Mouse (Mus musculus) limb, embryonic 10.5 days (tissue): ENCODE results near the gene Mettl24. TPM values are rescaled to one million over a fixed set of nuclear protein-coding genes. Genes with fewer than 3 reads are reported as not detected.
"Not testable (repeated sequence)": the region's sequence is repeated elsewhere in the genome, so short reads cannot be mapped to it uniquely, and the experiment has no call there.

Experiments
- DNase-seq: peaks from one replicate; pipeline ENCODE4 v3.0.0-alpha.2; 2017; ENCODE audit warnings: low spot score
- H3K27ac ChIP-seq: fragments of 300-500 bp; sonication (generic); 2 replicates; pipeline ENCODE4 v1.5.1; 2016; ENCODE audit warnings: mild to moderate bottlenecking
- H3K27me3 ChIP-seq: fragments of 300-500 bp; sonication (generic); 2 replicates; pipeline ENCODE4 v1.6.1; 2016; ENCODE audit warnings: low read depth, mild to moderate bottlenecking; ENCODE audit not compliant: poor library complexity, severe bottlenecking
- H3K36me3 ChIP-seq: fragments of 300-500 bp; sonication (generic); 2 replicates; pipeline ENCODE4 v1.6.1; 2016; ENCODE audit warnings: mild to moderate bottlenecking, moderate library complexity
- H3K4me1 ChIP-seq: fragments of 300-500 bp; sonication (generic); 2 replicates; pipeline ENCODE4 v1.6.1; 2016
- H3K4me3 ChIP-seq: fragments of 300-500 bp; sonication (generic); 2 replicates; pipeline ENCODE4 v1.5.1; 2016; ENCODE audit warnings: mild to moderate bottlenecking, moderate library complexity
- H3K9me3 ChIP-seq: fragments of 300-500 bp; sonication (generic); replicated peaks from 2 replicates; pipeline ENCODE4 v1.6.1; 2016; ENCODE audit warnings: mild to moderate bottlenecking
- WGBS: fragments of 180-500 bp; shearing (Covaris S2); methylation state at CpG from one replicate; pipeline ENCODE4 v1.1.7; 2016; 5-methylcytosine and 5-hydroxymethylcytosine counted together
- polyA plus RNA-seq: library from polyadenylated mRNA; unstranded; fragments of >200 nt; fragmentation: Nextera tagmentation; extraction: Ambion mirVana; gene quantifications from 2 replicates; pipeline ENCODE4 v1.2.1, GENCODE M21; 2016

Gene Mettl24
- polyA plus RNA-seq, 1 experiment from 2014 or later: 1.6 TPM

GRCm38 (mm10) chr10:40759391-40760194, 76.5 kb downstream of the Mettl24 start:
- H3K4me3 ChIP-seq, H3K36me3 ChIP-seq, H3K9me3 ChIP-seq, DNase-seq, H3K27me3 ChIP-seq: not testable (repeated sequence)
- 97% methylated on average over 22 of the region's 23 CpGs for WGBS
- peaks cover 36% of the 10 kb centered on the region for H3K4me1 ChIP-seq
- peak overlapping the region; percentile 14; the same call in 1 of the 2 replicates for H3K27ac ChIP-seq

GRCm38 (mm10) chr10:40760195-40761009, 77.3 kb downstream of the Mettl24 start:
- Histone ChIP-seq H3K4me1 (peaks cover 36% of the 10 kb centered on the region), H3K9me3 (no peaks in the 10 kb centered on the region), H3K4me3 (no peak overlapping the region), H3K36me3 (no peaks in the 10 kb centered on the region), H3K27me3 (no peaks in the 10 kb centered on the region), H3K27ac (no peak overlapping the region)
- no peak for DNase-seq
- WGBS: 93% methylated on average over 9 of the region's 9 CpGs

- 84% methylated on average over 9 of the region's 9 CpGs for whole genome bisulfite sequencing
- peak overlapping the region; percentile 83 for H3K27ac ChIP-seq
- no peaks in the 10 kb centered on the region for H3K36me3 ChIP-seq
Measured at GRCm38 (mm10) chr10:40761010-40761752, 78.1 kb downstream of the Mettl24 start.

GRCm38 (mm10) chr10:40762624-40763023, 79.5 kb downstream of the Mettl24 start:
- H3K36me3 ChIP-seq: no peaks in the 10 kb centered on the region
- no peak overlapping the region for H3K4me3 ChIP-seq
- no peaks in the 10 kb centered on the region for H3K27me3 ChIP-seq
- peaks cover 36% of the 10 kb centered on the region for H3K4me1 ChIP-seq
- WGBS: 41% methylated on average over 6 of the region's 6 CpGs
- H3K9me3 ChIP-seq: no peaks in the 10 kb centered on the region
- DNase-seq: no peak
- H3K27ac ChIP-seq: 0 out of 2 replicates have a peak overlapping the region, but pooled peaks have one; percentile 83

More at GRCm38 (mm10) chr10:40761010-40761752, 78.1 kb downstream of the Mettl24 start:
- H3K27me3 ChIP-seq: no peaks in the 10 kb centered on the region
- no peak overlapping the region for H3K4me3 ChIP-seq
- no peaks in the 10 kb centered on the region for H3K9me3 ChIP-seq
- H3K4me1 ChIP-seq: peaks cover 36% of the 10 kb centered on the region
- no peak for DNase-seq

- Histone ChIP-seq H3K9me3 (no peaks in the 10 kb centered on the region), H3K4me3 (no peak overlapping the region), H3K36me3 (no peaks in the 10 kb centered on the region), H3K27me3 (no peaks in the 10 kb centered on the region), H3K27ac (0 out of 2 replicates have a peak overlapping the region, but pooled peaks have one; percentile 28), H3K4me1 (peaks cover 34% of the 10 kb centered on the region)
- WGBS: 72% methylated on average over 5 of the region's 5 CpGs
- no peak for DNase-seq
Measured at GRCm38 (mm10) chr10:40763084-40763720, 80.1 kb downstream of the Mettl24 start.

- no peak overlapping the region for H3K27ac ChIP-seq
- H3K9me3 ChIP-seq: no peaks in the 10 kb centered on the region
- peaks cover 47% of the 10 kb centered on the region for H3K4me1 ChIP-seq
- H3K27me3 ChIP-seq: no peaks in the 10 kb centered on the region
- no peak overlapping the region for H3K4me3 ChIP-seq
- no peaks in the 10 kb centered on the region for H3K36me3 ChIP-seq
- WGBS: 55% methylated on average over 4 of the region's 4 CpGs
- DNase-seq: no peak
Measured at GRCm38 (mm10) chr10:40772266-40772665, 89.2 kb downstream of the Mettl24 start.

- Histone ChIP-seq H3K27ac (0 out of 2 replicates have a peak overlapping the region, but pooled peaks have one; percentile 1), H3K36me3 (no peaks in the 10 kb centered on the region), H3K9me3 (no peaks in the 10 kb centered on the region), H3K27me3 (no peaks in the 10 kb centered on the region), H3K4me3 (no peak overlapping the region), H3K4me1 (peaks cover 46% of the 10 kb centered on the region)
- DNase-seq: no peak
- WGBS: 49% methylated on average over 11 of the region's 11 CpGs
Measured at GRCm38 (mm10) chr10:40775151-40775550, 92.1 kb downstream of the Mettl24 start.

GRCm38 (mm10) chr10:40775655-40776054, 92.6 kb downstream of the Mettl24 start:
- no peaks in the 10 kb centered on the region for H3K9me3 ChIP-seq
- no peaks in the 10 kb centered on the region for H3K27me3 ChIP-seq
- no peak overlapping the region for H3K27ac ChIP-seq
- H3K36me3 ChIP-seq: no peaks in the 10 kb centered on the region
- no peak for DNase-seq
- peaks cover 51% of the 10 kb centered on the region for H3K4me1 ChIP-seq
- WGBS: 87% methylated on average over 4 of the region's 4 CpGs
- no peak overlapping the region for H3K4me3 ChIP-seq

GRCm38 (mm10) chr10:40777171-40777570, 94.1 kb downstream of the Mettl24 start:
- WGBS: 5% methylated on average over 2 of the region's 2 CpGs
- DNase-seq: peak; percentile 60
- H3K9me3 ChIP-seq: no peaks in the 10 kb centered on the region
- no peaks in the 10 kb centered on the region for H3K36me3 ChIP-seq
- no peaks in the 10 kb centered on the region for H3K27me3 ChIP-seq
- peaks cover 62% of the 10 kb centered on the region for H3K4me1 ChIP-seq
- peak overlapping the region; percentile 51 for H3K27ac ChIP-seq
- no peak overlapping the region for H3K4me3 ChIP-seq

GRCm38 (mm10) chr10:40778472-40778871, 95.4 kb downstream of the Mettl24 start:
- Histone ChIP-seq H3K36me3 (no peaks in the 10 kb centered on the region), H3K4me1 (peaks cover 54% of the 10 kb centered on the region), H3K27ac (no peak overlapping the region), H3K4me3 (no peak overlapping the region), H3K9me3 (no peaks in the 10 kb centered on the region), H3K27me3 (no peaks in the 10 kb centered on the region)
- WGBS: 93% methylated on average over 4 of the region's 4 CpGs
- no peak for DNase-seq

GRCm38 (mm10) chr10:40790406-40790805, 107.3 kb downstream of the Mettl24 start:
- no peak for DNase-seq
- Histone ChIP-seq H3K4me3 (no peak overlapping the region), H3K27ac (no peak overlapping the region), H3K9me3 (no peaks in the 10 kb centered on the region), H3K27me3 (no peaks in the 10 kb centered on the region), H3K4me1 (peaks cover 9% of the 10 kb centered on the region), H3K36me3 (no peaks in the 10 kb centered on the region)
- WGBS: 87% methylated on average over 3 of the region's 3 CpGs

- DNase-seq: no peak
- Histone ChIP-seq H3K4me1 (peaks cover 9% of the 10 kb centered on the region), H3K9me3 (no peaks in the 10 kb centered on the region), H3K36me3 (no peaks in the 10 kb centered on the region), H3K27me3 (no peaks in the 10 kb centered on the region), H3K27ac (no peak overlapping the region), H3K4me3 (no peak overlapping the region)
- WGBS: 82% methylated on average over 3 of the region's 3 CpGs
Measured at GRCm38 (mm10) chr10:40792115-40792514, 109.0 kb downstream of the Mettl24 start.
